Mouse (Mus musculus) stomach, postnatal 0 days (tissue): ENCODE measurements at regions not wholly inside any gene's neighbourhood (a gene's known extent, or its start where the extent isn't known, plus 50 kb on each side); places are given as distances from the start of the nearest gene placed in this dataset.
"Not testable (repeated sequence)": the region's sequence is repeated elsewhere in the genome, so short reads cannot be mapped to it uniquely, and the experiment has no call there.

Source experiments
- ATAC-seq: fragments of 200-750 bp; cut with Nextera tagmentation; 2 replicates; pipeline ENCODE4 v1.8.0; 2017; ENCODE audit not compliant: low FRiP score, low TSS enrichment
- DNase-seq: peaks from one replicate; pipeline ENCODE4 v3.0.0-alpha.2; 2016; ENCODE audit warnings: low spot score
- H3K27ac ChIP-seq: fragments of 300-500 bp; sonication (generic); replicated peaks from 2 replicates; pipeline ENCODE4 v1.5.1; 2014; ENCODE audit warnings: mild to moderate bottlenecking, control low read depth
- H3K27me3 ChIP-seq: fragments of 300-500 bp; sonication (generic); 2 replicates; pipeline ENCODE4 v1.6.1; 2014; ENCODE audit warnings: low read length; ENCODE audit not compliant: control insufficient read depth, insufficient read depth
- H3K36me3 ChIP-seq: fragments of 300-500 bp; sonication (generic); 2 replicates; pipeline ENCODE4 v1.6.1; 2014; ENCODE audit warnings: low read length, mixed read lengths; ENCODE audit not compliant: control insufficient read depth, insufficient read depth
- H3K4me1 ChIP-seq: fragments of 300-500 bp; sonication (generic); replicated peaks from 2 replicates; pipeline ENCODE4 v1.6.1; 2014; ENCODE audit warnings: antibody characterized with exemption; ENCODE audit not compliant: control insufficient read depth, insufficient read depth
- H3K4me2 ChIP-seq: fragments of 300-500 bp; sonication (generic); replicated peaks from 2 replicates; pipeline ENCODE4 v1.6.1; 2014; ENCODE audit warnings: low read depth, mild to moderate bottlenecking, control low read depth, moderate library complexity
- H3K4me3 ChIP-seq: fragments of 300-500 bp; sonication (generic); 2 replicates; pipeline ENCODE4 v1.5.1; 2014; ENCODE audit warnings: low read depth, low read length, control low read depth
- H3K9ac ChIP-seq: fragments of 300-500 bp; sonication (generic); 2 replicates; pipeline ENCODE4 v1.6.1; 2014; ENCODE audit warnings: mild to moderate bottlenecking, low read length, control low read depth, mixed read lengths
- H3K9me3 ChIP-seq: fragments of 300-500 bp; sonication (generic); 2 replicates; pipeline ENCODE4 v1.6.1; 2016; ENCODE audit warnings: low read length; ENCODE audit not compliant: control insufficient read depth
- CTCF ChIP-seq: IDR thresholded peaks from 2 replicates; pipeline ENCODE4 v1.5.1; 2016; ENCODE audit warnings: antibody characterized with exemption, low read depth, mild to moderate bottlenecking, moderate library complexity
- EP300 ChIP-seq: optimal IDR thresholded peaks from 2 replicates; pipeline ENCODE3; 2016; ENCODE audit warnings: antibody characterized with exemption
- WGBS: fragments of 180-500 bp; shearing (Covaris S2); extraction: QIAGEN DNeasy Blood & Tissue Kit; methylation state at CpG from one replicate; pipeline ENCODE4 v1.1.7; 2014; 5-methylcytosine and 5-hydroxymethylcytosine counted together

- no peak overlapping the region for H3K4me2 ChIP-seq
- no peaks in the 10 kb centered on the region for H3K4me1 ChIP-seq
- TF ChIP-seq EP300 (no peak), CTCF (no peak)
- no peaks in the 10 kb centered on the region for H3K9me3 ChIP-seq
- no peaks in the 10 kb centered on the region for H3K36me3 ChIP-seq
- WGBS, result 75% methylated on average over 7 of the region's 7 CpGs
- no peak overlapping the region for H3K27ac ChIP-seq
- DNase-seq, result no peak
- H3K4me3 ChIP-seq, result no peak overlapping the region
- no peak for ATAC-seq
- H3K27me3 ChIP-seq, result no peaks in the 10 kb centered on the region
- no peak overlapping the region for H3K9ac ChIP-seq
Measured at GRCm38 (mm10) chr5:40441239-40441638, 686.0 kb upstream of the Hs3st1 start.

- no peaks in the 10 kb centered on the region for H3K36me3 ChIP-seq
- H3K4me2 ChIP-seq, result no peak overlapping the region
- no peak for ATAC-seq
- DNase-seq, result no peak
- no peak overlapping the region for H3K4me3 ChIP-seq
- no peak overlapping the region for H3K27ac ChIP-seq
- no peak overlapping the region for H3K9ac ChIP-seq
- H3K27me3 ChIP-seq, result no peaks in the 10 kb centered on the region
- TF ChIP-seq EP300 (no peak), CTCF (no peak)
- no peaks in the 10 kb centered on the region for H3K4me1 ChIP-seq
- H3K9me3 ChIP-seq, result no peaks in the 10 kb centered on the region
Measured at GRCm38 (mm10) chr5:40402721-40403120, 647.4 kb upstream of the Hs3st1 start.

GRCm38 (mm10) chr5:40394798-40395197 lies 639.5 kb upstream of the Hs3st1 start:
- Histone ChIP-seq H3K27me3 (no peaks in the 10 kb centered on the region), H3K4me1 (no peaks in the 10 kb centered on the region), H3K36me3 (no peaks in the 10 kb centered on the region), H3K9me3 (no peaks in the 10 kb centered on the region), H3K27ac (no peak overlapping the region), H3K4me3 (no peak overlapping the region), H3K4me2 (no peak overlapping the region), H3K9ac (no peak overlapping the region)
- TF ChIP-seq EP300 (no peak), CTCF (no peak)
- no peak for ATAC-seq
- no peak for DNase-seq
- 58% methylated on average over 3 of the region's 3 CpGs for WGBS

- Histone ChIP-seq H3K9me3 (no peaks in the 10 kb centered on the region), H3K4me1 (no peaks in the 10 kb centered on the region), H3K36me3 (no peaks in the 10 kb centered on the region), H3K27ac (no peak overlapping the region), H3K4me3 (no peak overlapping the region), H3K4me2 (no peak overlapping the region), H3K27me3 (no peaks in the 10 kb centered on the region), H3K9ac (no peak overlapping the region)
- DNase-seq, result no peak
- no peak for ATAC-seq
- no peak for TF ChIP-seq EP300
Measured at GRCm38 (mm10) chr5:40389591-40389990, 634.3 kb upstream of the Hs3st1 start.

GRCm38 (mm10) chr5:40366956-40367355 lies 611.7 kb upstream of the Hs3st1 start:
- Histone ChIP-seq H3K4me2 (no peak overlapping the region), H3K9me3 (no peaks in the 10 kb centered on the region), H3K36me3 (no peaks in the 10 kb centered on the region), H3K9ac (no peak overlapping the region), H3K27me3 (no peaks in the 10 kb centered on the region), H3K4me1 (no peaks in the 10 kb centered on the region), H3K27ac (no peak overlapping the region), H3K4me3 (no peak overlapping the region)
- WGBS, result 61% methylated on average over 1 of the region's 1 CpGs
- ATAC-seq, result no peak
- no peak for DNase-seq
- TF ChIP-seq EP300, result no peak

GRCm38 (mm10) chr5:40331237-40331636 lies 576.0 kb upstream of the Hs3st1 start:
- WGBS, result 36% methylated on average over 1 of the region's 1 CpGs
- Histone ChIP-seq H3K36me3 (no peaks in the 10 kb centered on the region), H3K4me2 (no peak overlapping the region), H3K4me1 (no peaks in the 10 kb centered on the region), H3K4me3 (no peak overlapping the region), H3K9ac (no peak overlapping the region), H3K9me3 (no peaks in the 10 kb centered on the region), H3K27ac (no peak overlapping the region), H3K27me3 (no peaks in the 10 kb centered on the region)
- ATAC-seq (no peak), DNase-seq (no peak)
- TF ChIP-seq EP300 (no peak), CTCF (no peak)

- Histone ChIP-seq H3K4me3 (no peak overlapping the region), H3K27ac (no peak overlapping the region), H3K4me1 (no peaks in the 10 kb centered on the region), H3K9me3 (no peaks in the 10 kb centered on the region), H3K27me3 (no peaks in the 10 kb centered on the region), H3K4me2 (no peak overlapping the region), H3K36me3 (no peaks in the 10 kb centered on the region), H3K9ac (no peak overlapping the region)
- ATAC-seq (no peak), DNase-seq (no peak)
- 68% methylated on average over 5 of the region's 5 CpGs for WGBS
- no peak for TF ChIP-seq EP300
- no peak for TF ChIP-seq CTCF
Measured at GRCm38 (mm10) chr5:40308510-40308909, 553.2 kb upstream of the Hs3st1 start.

GRCm38 (mm10) chr5:40304777-40305176 lies 549.5 kb upstream of the Hs3st1 start:
- not testable (repeated sequence) for H3K27ac ChIP-seq, DNase-seq, H3K4me1 ChIP-seq, H3K9ac ChIP-seq, ATAC-seq, H3K36me3 ChIP-seq, H3K4me2 ChIP-seq, H3K4me3 ChIP-seq, H3K9me3 ChIP-seq, H3K27me3 ChIP-seq
- 86% methylated on average over 2 of the region's 2 CpGs for WGBS
